Mouse (Mus musculus): ENCODE results near the gene Syngr1. TPM values are rescaled to one million over a fixed set of nuclear protein-coding genes. Genes with fewer than 3 reads are reported as not detected.

The Syngr1 gene
- total and polyA plus RNA-seq, 3 experiments: 44.2 to 86.9 (median 74.6) TPM

Other genes with a start within 250 kb of the Syngr1 start
- gene Apobec3, start 199.7 kb upstream of the Syngr1 start, total RNA-seq (2014; fragmentation: Nextera tagmentation): 33.7 and 97.1 TPM in 2 replicates
- gene Apobec3, start 199.7 kb upstream of the Syngr1 start, total RNA-seq (2017): 27.2 and 39.8 TPM in 2 replicates
- 1.1 and 2.6 TPM in 2 replicates for gene Apobec3, start 199.7 kb upstream of the Syngr1 start, polyA plus RNA-seq (2012)
- gene Cbx7, start 120.2 kb upstream of the Syngr1 start, total RNA-seq (2014; fragmentation: Nextera tagmentation): 8.4 and 9.0 TPM in 2 replicates
- gene Cbx7, start 120.2 kb upstream of the Syngr1 start, total RNA-seq (2017): 2.0 and 2.7 TPM in 2 replicates
- 8.9 and 9.5 TPM in 2 replicates for gene Cbx7, start 120.2 kb upstream of the Syngr1 start, polyA plus RNA-seq (2012)
- not detected in 2 replicates for gene Pdgfb, start 76.4 kb upstream of the Syngr1 start, total RNA-seq (2014; fragmentation: Nextera tagmentation)
- gene Pdgfb, start 76.4 kb upstream of the Syngr1 start, total RNA-seq (2017): 0.05 TPM in 1 of 2 replicates, not detected in the other
- gene Pdgfb, start 76.4 kb upstream of the Syngr1 start, polyA plus RNA-seq (2012): not detected in 2 replicates
- 1,019 and 1,021 TPM in 2 replicates for gene Rpl3, start 534 bp downstream of the Syngr1 start, total RNA-seq (2014; fragmentation: Nextera tagmentation)
- 1,569 and 1,698 TPM in 2 replicates for gene Rpl3, start 534 bp downstream of the Syngr1 start, total RNA-seq (2017)
- gene Rpl3, start 534 bp downstream of the Syngr1 start, polyA plus RNA-seq (2012): 114 and 176 TPM in 2 replicates
- gene Tab1, start 41.8 kb downstream of the Syngr1 start, total RNA-seq (2014; fragmentation: Nextera tagmentation): 19.0 and 27.2 TPM in 2 replicates
- gene Tab1, start 41.8 kb downstream of the Syngr1 start, total RNA-seq (2017): 22.3 and 25.0 TPM in 2 replicates
- gene Tab1, start 41.8 kb downstream of the Syngr1 start, polyA plus RNA-seq (2012): 23.6 and 29.1 TPM in 2 replicates
- gene Mgat3, start 82.4 kb downstream of the Syngr1 start, total RNA-seq (2014; fragmentation: Nextera tagmentation): not detected in 2 replicates
- gene Mgat3, start 82.4 kb downstream of the Syngr1 start, total RNA-seq (2017): not detected in 2 replicates
- not detected in 2 replicates for gene Mgat3, start 82.4 kb downstream of the Syngr1 start, polyA plus RNA-seq (2012)
- gene Mief1, start 142.7 kb downstream of the Syngr1 start, total RNA-seq (2014; fragmentation: Nextera tagmentation): 35.4 and 44.9 TPM in 2 replicates
- 36.1 and 36.8 TPM in 2 replicates for gene Mief1, start 142.7 kb downstream of the Syngr1 start, total RNA-seq (2017)
- gene Mief1, start 142.7 kb downstream of the Syngr1 start, polyA plus RNA-seq (2012): 20.2 and 26.6 TPM in 2 replicates
- gene AC140267.1, start 144.5 kb downstream of the Syngr1 start, total RNA-seq (2014; fragmentation: Nextera tagmentation): 14.0 TPM in 1 of 2 replicates, not detected in the other
- gene AC140267.1, start 144.5 kb downstream of the Syngr1 start, total RNA-seq (2017): not detected in 2 replicates
- not detected in 2 replicates for gene AC140267.1, start 144.5 kb downstream of the Syngr1 start, polyA plus RNA-seq (2012)
- 45.1 and 51.4 TPM in 2 replicates for gene Atf4, start 163.8 kb downstream of the Syngr1 start, total RNA-seq (2014; fragmentation: Nextera tagmentation)
- 81.2 and 85.3 TPM in 2 replicates for gene Atf4, start 163.8 kb downstream of the Syngr1 start, total RNA-seq (2017)
- gene Atf4, start 163.8 kb downstream of the Syngr1 start, polyA plus RNA-seq (2012): 146 and 170 TPM in 2 replicates
- 46.5 and 58.3 TPM in 2 replicates for gene Rps19bp1, start 173.0 kb downstream of the Syngr1 start, total RNA-seq (2014; fragmentation: Nextera tagmentation)
- 22.6 and 25.9 TPM in 2 replicates for gene Rps19bp1, start 173.0 kb downstream of the Syngr1 start, total RNA-seq (2017)
- 67.2 and 96.3 TPM in 2 replicates for gene Rps19bp1, start 173.0 kb downstream of the Syngr1 start, polyA plus RNA-seq (2012)
- not detected in 2 replicates for gene Cacna1i, start 195.9 kb downstream of the Syngr1 start, total RNA-seq (2014; fragmentation: Nextera tagmentation)
- gene Cacna1i, start 195.9 kb downstream of the Syngr1 start, total RNA-seq (2017): 0.05 and 0.06 TPM in 2 replicates
- not detected in 2 replicates for gene Cacna1i, start 195.9 kb downstream of the Syngr1 start, polyA plus RNA-seq (2012)

All from G1E (cell line).